Mouse (Mus musculus) bone marrow macrophage, adult 2 months (primary cell): ENCODE results near the gene Gm20388.

Experiments used
- CTCF ChIP-seq: IDR thresholded peaks from 2 replicates; pipeline ENCODE4 v1.5.1; 2012; ENCODE audit warnings: low read depth, mild to moderate bottlenecking, low read length, moderate library complexity
- POLR2A ChIP-seq: IDR thresholded peaks from 2 replicates; pipeline ENCODE4 v1.6.1; 2012; ENCODE audit warnings: mild to moderate bottlenecking, low read depth, low read length, borderline replicate concordance

- TF ChIP-seq POLR2A (no peak), CTCF (no peak)
These were observed 2986.6 kb downstream of the Gm20388 start for GRCm38 (mm10) chr8:122897200-122897599.
